Mouse (Mus musculus): ENCODE results near the gene Atn1.

GRCm38 (mm10) chr6:124780917-124781316 lies 24.6 kb upstream of the Atn1 start:
- no peak for TF ChIP-seq CTCF (IDR thresholded peaks at IDR 0.05; ENCODE audit: low read depth)
- no peak for TF ChIP-seq EP300 (IDR thresholded peaks at IDR 0.05; ENCODE audit: low read depth)

Data from heart, postnatal 0 days (tissue).